Mouse (Mus musculus) spleen, adult 12 weeks (tissue): ENCODE measurements around the gene Ccn1.

Source experiments
- DNase-seq: peaks from one replicate; pipeline ENCODE4 v3.0.0; 2022; ENCODE audit warnings: low spot score

The Ccn1 gene

DNA sequence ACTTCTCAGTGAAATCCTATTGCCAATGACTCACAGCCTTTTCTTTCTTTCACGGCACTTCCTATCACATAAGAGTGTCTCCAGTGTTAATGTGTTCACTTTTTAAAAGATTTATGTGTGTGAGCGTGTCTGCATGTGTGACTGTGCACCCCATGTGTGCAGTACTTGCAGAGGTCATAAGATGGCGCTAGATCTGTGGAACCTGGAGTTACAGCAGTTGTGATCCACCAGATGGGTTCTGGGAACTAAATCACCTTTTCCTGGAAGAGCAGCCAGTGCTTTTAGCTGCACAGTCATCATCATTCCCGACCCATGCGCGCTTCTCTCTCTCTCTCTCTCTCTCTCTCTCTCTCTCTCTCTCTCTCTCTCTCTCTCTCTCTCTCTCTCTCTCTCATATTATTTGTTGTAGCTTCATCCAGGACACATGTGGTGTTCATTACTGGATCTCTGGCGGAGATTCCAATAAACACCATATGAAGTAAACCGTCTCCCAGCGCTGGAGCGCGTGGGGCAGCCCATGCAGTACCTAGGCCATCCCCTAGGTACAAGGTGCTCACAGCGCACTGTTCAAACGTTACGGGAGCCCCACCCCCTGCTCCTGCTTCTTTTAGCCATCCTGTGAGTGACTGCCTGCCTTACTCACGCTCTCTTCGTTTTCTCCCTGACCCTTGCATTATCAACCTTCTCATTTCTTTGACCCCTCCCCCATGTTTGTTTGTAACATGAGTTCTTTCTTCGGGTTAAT is 30.0 kb downstream of the Ccn1 start:
- no peak for DNase-seq

DNA sequence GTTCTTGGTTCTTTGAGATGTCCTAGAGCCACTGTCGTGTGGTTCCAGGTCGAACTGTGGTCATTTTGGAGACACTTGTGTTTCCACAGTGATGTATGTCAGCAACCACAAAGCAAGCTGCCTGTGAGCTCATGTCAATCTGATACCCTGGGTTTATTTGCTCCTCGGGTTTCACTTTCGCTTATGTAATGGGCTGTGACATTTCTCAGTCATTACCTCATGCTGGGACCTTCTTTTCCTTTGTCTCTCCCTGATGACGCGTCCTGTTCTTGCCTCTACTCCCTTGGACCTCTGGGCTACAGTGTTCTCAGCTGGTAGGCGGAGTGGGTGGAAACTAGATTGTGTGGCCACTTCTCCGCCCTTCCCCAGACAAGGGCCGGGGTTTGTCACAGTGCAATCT is 31.5 kb downstream of the Ccn1 start:
- DNase-seq, result no peak

DNA sequence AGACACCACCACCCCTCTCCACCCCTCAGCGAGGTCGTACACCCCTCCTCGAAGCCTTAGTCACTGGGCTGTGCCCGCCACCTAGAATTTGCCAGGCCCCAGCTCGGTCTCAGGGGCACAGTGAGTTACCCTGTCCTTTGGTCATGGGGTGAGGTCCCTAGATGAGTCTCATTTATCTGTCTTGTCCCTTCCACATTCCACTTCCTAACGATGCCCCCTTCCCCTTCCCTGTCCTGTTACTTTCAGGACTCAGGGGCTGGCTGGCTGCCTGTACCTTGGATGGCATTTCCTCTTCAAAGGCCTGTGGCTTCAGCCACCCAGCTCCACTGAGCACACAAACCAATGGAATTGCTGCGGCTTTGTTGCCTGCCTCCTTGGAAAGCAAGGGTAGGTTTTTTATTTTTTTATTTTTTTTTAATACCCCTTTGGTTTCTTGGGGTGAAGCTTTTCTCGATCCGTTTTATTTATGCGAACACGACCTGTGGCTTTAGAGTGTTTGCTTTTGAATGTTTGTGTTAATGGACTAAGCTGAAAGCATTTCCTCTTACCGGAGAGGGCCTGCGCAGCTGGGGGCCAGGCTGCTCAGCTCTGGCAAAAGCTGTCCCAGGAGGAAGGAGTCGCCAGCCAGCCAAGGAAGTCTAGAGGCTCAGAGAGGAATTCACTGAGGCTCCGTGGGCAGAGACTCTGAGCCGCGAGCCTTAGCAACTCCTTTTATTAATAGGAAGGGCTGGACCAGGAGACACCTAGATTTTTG is 35.2 kb downstream of the Ccn1 start:
- DNase-seq, result no peak

GRCm38 (mm10) chr3:145613234-145613633 is 36.5 kb downstream of the Ccn1 start:
- DNase-seq, result no peak

DNA sequence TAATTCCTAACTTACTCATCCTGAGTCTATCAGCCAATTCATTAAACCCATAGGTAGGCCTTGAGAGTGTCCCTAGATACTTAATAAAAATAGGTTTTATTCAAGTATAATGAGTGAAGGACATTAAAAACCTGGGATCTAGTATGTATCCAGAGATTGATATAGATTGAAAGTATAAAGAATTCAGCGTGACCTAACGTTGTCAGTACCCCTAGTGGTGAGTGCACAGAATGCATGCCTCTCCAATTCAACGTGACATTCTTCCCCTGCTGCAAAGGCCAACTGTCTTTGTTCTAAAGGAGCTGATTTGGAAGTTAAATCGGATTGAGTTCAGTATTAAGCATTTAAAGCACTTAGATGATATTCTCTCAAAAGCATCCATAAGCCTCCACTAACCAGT is 37.1 kb downstream of the Ccn1 start:
- DNase-seq, result no peak

- DNase-seq, result no peak
These were observed 41.5 kb downstream of the Ccn1 start for GRCm38 (mm10) chr3:145608320-145608719.

DNA sequence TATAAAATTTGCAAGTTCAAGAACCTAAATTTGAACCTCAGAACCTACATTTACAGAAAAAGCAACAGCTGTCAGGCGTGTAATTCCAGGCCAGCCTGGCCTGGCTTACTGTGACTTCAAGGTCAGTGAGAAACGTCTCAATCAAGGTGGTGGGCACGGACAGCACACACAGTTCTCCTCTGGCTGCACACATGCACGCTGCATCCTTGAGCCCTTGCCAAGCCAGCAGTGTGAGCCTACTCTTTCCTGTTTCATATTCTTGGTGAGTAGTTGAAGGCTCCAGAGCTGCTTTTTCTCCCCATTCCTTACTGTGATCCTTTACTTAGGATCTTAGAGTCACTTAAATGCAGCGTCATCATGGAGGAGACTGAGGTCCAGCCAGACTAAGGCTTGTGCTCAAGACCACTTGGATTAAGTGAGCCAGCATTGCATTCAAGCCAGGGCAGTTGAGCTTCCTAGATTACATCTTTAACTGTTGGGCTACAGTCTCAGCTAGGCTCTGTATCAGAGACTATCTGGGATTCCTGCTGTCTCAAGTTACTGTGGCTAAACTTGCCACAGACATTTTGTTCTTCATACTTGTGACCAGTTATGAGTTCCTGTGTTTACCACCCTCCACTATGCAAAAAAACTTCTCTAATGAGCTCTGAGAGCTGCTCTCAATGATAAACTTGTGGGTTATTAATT is 44.2 kb downstream of the Ccn1 start:
- DNase-seq, result no peak

- DNase-seq, result no peak
These were observed 47.2 kb downstream of the Ccn1 start for GRCm38 (mm10) chr3:145602410-145603206.

GRCm38 (mm10) chr3:145601345-145601744 is 48.4 kb downstream of the Ccn1 start:
- DNase-seq, result no peak

DNA sequence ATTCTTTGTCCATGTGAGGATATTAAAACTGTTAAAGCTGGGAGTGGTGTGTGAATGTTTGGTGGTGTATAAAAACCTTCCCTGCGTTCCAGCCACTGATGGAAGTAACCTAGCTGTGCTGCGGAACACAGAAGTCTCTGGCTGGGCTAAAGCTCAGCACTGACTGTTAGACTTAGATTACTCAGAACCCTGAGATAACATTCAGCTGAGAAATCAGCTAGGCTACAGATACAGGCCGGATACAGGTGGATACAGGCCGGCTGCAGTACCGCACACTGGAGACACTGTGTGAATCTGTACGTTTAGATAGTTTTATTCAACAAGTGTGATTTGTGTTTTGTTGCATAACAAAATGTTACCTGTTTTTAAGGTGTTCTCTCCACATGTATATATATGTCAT is 49.0 kb downstream of the Ccn1 start:
- DNase-seq, result no peak

DNA sequence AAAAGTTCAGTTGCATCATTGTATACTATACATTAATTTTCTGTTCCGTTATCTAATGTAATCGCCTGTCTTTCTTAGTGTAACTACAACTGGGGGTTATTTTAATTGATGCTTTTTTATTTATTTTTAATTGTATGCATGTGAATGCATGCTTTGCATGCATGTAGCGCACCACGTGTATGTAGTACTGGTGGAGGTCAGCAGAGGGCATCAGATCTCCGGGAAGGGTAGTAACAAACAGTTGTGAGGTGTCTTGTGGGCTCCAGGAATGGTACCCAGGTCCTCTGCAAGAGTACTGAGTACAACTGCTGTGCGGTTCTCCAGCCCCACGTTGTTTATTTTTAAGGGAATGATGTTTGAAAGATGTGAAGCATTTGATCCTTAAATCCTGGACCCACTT is 50.7 kb downstream of the Ccn1 start:
- no peak for DNase-seq
